Mouse (Mus musculus) kidney, postnatal 4 days (tissue): Measurements from ENCODE around the gene Oaf.
A peak's percentile ranks its signal among the peaks of the same experiment; 100 is the strongest.

Experiments used
- DNase-seq, 2 experiments: peaks; one replicate each; pipeline ENCODE4 v3.0.0; 2021; ENCODE audit warnings: mixed read lengths in 2 of 2

Gene Oaf

DNA sequence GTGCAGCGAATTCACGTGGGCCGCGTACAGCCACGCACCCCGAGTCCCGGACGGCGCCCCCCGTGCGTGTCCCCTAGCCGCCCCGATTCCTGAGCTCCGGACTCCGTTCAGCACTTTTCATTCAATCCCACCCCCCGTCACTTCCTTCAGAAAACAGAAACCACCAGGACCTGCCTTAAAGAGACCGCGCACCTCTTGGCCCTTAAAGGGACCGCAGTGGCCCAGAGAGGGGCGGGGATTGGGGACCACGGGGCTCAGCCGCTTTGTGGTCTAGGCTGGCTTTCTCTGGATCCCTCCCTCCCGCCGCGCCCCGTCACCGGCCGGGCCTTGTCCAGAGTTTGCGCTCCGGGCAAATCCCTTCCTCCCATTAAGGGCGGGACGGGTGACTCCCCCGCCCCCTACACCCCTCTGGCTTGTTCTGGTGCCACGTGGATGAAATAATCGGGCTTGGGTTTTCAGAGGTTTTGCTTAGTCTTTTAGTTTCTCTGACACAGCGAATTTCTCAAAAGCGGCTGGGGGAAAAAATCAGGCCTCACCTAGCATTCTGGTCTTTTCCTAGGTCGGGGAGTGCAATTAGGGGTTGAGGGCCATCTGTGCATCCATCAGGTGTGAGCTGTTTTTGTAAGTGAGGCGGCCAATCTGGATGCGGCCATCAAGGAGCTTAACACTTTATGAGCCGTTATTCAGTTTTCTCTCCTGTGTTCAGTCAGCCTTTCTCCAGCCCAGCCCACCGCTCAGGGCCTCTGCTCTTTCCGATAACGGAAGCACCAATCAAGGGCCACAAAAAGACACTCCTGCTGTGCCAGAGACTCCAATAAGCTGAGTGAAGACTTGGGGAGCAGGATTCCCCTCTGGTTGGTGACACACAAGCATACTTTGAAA is at the start of gene Oaf:
Gene Oaf, minus strand, starts transcription at position 200 of the 882 bp plus-strand sequence.
- peak; percentile 93 to 95 for DNase-seq

GRCm38 (mm10) chr9:43286870-43287269 is 47.2 kb upstream of the Oaf start:
- peak; percentile 88 to 89 for DNase-seq

GRCm38 (mm10) chr9:43285281-43285680 is 45.6 kb upstream of the Oaf start:
- no peak for DNase-seq

DNA sequence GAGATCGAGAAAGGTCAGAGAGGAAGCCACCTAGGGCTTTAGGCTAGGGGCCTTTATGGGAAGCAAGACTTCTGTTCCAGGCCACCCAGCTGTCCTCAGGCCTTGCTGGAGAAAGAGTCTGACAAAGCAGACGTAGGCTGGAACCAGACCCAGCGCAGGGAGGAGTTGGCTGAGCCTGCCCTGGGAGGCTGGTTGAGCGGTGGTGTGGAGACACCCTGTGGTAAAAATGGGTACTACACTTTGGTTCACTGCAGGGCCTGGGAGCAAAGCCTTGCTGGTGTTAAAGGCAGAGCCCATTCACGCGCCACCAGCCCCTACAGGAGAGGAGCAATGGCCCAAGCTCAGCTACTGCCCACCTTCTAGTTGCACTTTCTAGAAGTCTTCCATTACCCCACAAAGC is 44.6 kb upstream of the Oaf start:
- DNase-seq = peak; percentile 85 to 90

- no peak for DNase-seq
These were observed 34.0 kb upstream of the Oaf start for GRCm38 (mm10) chr9:43273735-43274134.

GRCm38 (mm10) chr9:43271761-43272518 is 32.2 kb upstream of the Oaf start:
- no peak for DNase-seq

GRCm38 (mm10) chr9:43270723-43271252 is 31.1 kb upstream of the Oaf start:
- DNase-seq = peak in 1 of 2 experiments; percentile 53

DNA sequence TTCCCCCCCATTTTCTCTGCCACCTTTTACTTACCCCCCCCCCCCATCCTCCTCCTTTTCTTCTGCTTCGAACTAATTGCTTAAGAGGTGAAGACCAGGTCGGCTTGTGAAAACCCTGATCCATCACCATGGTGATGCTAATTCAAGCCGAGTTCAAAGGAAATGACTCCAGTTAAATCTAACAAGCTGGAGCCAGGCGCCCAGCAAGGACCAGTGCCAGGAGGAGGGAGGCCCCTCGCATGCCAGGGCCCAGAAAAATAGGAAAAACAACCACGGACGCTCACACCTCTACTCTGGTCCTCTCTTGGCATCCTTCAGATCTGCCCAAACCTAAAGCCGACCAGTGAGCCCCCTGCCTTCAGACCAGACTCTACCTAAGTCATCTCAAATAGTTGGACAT is 29.5 kb upstream of the Oaf start:
- no peak for DNase-seq

- peak; percentile 59 to 63 for DNase-seq
These were observed 27.6 kb upstream of the Oaf start for GRCm38 (mm10) chr9:43267357-43267756.

DNA sequence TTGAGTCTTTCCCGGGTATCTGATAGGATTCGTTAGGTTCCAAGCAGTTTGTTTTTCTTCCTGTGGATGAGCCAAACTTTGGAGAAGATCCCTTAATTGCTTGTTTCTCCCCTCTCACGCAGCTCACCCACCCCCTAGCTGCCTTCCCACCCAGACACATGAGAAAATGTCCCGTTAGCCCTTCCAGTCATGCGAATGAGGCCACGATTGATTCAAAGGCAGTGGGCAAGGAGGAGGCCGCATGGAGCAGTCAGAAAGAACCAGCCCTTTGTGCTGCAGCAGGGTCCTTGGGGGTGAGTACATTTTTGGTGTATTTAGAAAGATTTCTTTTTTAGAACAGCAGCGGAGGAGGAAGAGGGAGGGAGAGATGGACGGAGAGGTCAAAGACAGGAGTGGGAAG is 25.5 kb upstream of the Oaf start:
- DNase-seq = no peak

- peak; percentile 66 to 83 for DNase-seq
These were observed 24.3 kb upstream of the Oaf start for GRCm38 (mm10) chr9:43263946-43264451.

DNA sequence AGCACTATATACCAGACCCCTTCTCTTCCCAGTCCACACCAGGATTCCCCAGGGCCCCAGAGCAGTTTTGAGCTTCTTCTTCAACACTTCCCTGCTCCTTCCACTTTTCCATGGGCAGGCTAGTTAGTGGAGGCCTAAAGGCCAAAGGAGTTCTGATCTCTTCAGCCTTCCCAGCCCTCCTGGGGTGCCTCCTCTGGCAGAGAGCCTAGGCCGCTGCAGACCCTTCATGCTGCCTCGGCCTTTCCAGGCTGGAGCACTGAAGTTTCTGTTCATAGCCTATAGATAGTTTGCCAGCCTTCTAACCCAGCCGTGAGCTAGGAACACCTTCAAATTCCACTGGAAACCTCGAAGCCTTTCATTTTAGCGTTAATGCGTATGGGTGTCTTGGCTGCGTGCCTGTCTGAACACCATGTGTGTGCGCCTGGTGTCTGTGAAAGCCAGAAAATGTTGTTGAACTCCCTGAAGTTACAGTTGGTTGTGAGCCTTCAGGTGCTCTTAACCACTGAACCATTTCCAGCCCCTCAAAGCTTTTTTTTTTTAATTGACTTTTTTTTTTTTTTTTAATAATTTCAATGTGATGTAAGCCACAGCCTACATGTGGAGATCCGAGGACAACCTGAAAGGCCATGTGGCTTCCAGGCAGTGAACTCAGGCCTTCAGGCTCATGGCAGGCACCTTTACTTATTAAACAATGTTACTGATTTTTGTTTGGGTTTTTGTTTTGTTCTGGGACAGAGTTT is 23.3 kb upstream of the Oaf start:
- DNase-seq = peak; percentile 55 to 64

GRCm38 (mm10) chr9:43262390-43262789 is 22.7 kb upstream of the Oaf start:
- DNase-seq = peak; percentile 57 to 72

GRCm38 (mm10) chr9:43261941-43262340 is 22.2 kb upstream of the Oaf start:
- DNase-seq = peak; percentile 50 to 69

DNA sequence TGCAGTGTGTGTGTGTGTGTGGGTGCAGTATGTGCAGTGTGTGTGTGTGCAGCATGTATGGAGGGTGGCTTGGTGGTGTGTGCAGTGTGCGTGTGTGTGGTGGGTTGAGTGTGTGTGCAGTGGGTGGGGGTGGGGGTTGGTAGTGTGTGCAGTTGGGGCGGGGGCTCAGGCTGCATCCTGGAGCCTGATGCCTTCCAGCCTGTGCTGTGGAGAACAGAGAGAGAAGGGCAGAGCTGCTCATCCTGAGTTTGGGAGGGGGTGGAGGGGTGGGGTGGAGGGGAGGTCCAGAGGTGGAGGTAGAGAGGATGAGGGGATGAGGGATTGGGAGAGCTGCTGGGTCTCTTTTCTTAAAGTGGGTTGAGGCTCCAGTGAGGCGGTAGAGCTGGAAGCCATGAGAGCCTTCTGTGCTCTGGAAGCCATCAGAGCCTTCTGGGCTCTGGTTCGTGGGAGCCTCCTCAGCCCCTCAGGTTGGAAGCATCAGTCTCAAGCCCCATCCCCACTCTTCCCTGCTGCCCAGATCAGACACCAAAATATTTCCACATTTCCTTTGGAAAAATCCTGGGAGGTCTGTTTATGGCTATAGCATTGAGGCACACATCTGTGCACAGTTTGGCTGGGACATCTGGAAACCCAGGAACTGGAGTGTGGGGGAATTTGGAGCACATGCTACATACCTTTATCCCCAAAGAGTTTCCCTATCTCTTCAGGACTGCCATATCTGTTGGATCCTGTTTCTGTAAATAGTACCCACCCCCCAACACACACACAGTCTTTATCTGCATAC is 21.6 kb upstream of the Oaf start:
- peak; percentile 65 to 66 for DNase-seq

GRCm38 (mm10) chr9:43260661-43261060 is 20.9 kb upstream of the Oaf start:
- DNase-seq = no peak

DNA sequence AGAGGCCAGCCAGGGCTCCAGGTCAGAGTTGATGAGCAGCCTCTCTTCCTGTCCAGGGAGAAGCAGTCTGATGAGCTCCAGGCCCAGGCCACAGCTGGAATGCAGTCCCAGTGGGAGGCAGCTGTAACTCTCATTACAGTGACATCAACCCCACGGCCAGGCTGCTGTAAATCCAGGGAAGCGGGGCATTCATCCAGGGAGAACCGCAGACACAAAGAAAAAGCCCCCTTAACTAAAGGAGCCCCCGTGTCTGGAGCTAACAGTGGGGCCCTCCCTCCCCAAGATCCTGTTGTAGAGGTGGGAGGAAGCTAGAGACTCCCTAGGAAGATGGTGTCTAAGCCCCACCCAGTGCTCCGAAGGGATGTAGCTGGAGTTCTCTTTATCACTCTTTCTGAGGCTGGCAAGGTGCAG is 13.6 kb upstream of the Oaf start:
- peak; percentile 83 to 88 for DNase-seq

DNA sequence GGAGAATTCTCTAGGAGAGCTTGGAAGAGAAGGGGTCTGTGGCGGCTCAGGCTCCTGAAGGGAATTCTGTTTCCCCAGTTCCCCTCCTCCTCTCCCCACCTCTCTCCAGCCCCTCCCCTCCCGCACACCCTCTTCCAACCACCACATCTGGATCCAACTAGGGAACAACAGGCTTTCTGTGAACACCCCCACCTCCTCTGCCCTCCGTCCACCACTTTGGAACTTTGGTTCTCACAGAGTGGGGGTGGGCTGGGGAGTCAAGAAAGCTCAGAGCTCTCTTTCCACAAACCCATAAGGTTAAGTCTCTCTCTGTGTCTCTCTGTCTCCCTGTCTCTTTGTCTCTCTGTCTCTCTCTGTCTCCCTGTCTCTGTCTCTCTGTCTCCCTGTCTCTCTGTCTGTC is 13.1 kb upstream of the Oaf start:
- DNase-seq = peak in 1 of 2 experiments; percentile 55

GRCm38 (mm10) chr9:43251786-43252185 is 12.1 kb upstream of the Oaf start:
- no peak for DNase-seq

GRCm38 (mm10) chr9:43246738-43247180 is 7.0 kb upstream of the Oaf start:
- no peak for DNase-seq

- DNase-seq = no peak
These were observed 6.3 kb upstream of the Oaf start for GRCm38 (mm10) chr9:43245801-43246570.
